Mouse (Mus musculus) hindbrain, embryonic 11.5 days (tissue): ENCODE results near the gene Hivep3. TPM values are rescaled to one million over a fixed set of nuclear protein-coding genes. Genes with fewer than 3 reads are reported as not detected.

Source experiments
- ATAC-seq: fragments of 200-750 bp; cut with Nextera tagmentation; 2 replicates; pipeline ENCODE4 v1.8.0; 2017; ENCODE audit warnings: mild to moderate bottlenecking, moderate TSS enrichment, moderate library complexity; ENCODE audit not compliant: low FRiP score
- DNase-seq: peaks from one replicate; pipeline ENCODE4 v3.0.0-alpha.2; 2015; ENCODE audit warnings: low spot score
- H3K27ac ChIP-seq: fragments of 300-500 bp; sonication (generic); 2 replicates; pipeline ENCODE4 v1.5.1; 2014; ENCODE audit warnings: mild to moderate bottlenecking, low read depth, low read length
- H3K27me3 ChIP-seq: fragments of 300-500 bp; sonication (generic); 2 replicates; pipeline ENCODE4 v1.6.1; 2014; ENCODE audit warnings: mild to moderate bottlenecking, low read length, moderate library complexity, mixed read lengths; ENCODE audit not compliant: control insufficient read depth, insufficient read depth
- H3K36me3 ChIP-seq: fragments of 300-500 bp; sonication (generic); 2 replicates; pipeline ENCODE4 v1.6.1; 2014; ENCODE audit warnings: mild to moderate bottlenecking, low read length, moderate library complexity, mixed read lengths; ENCODE audit not compliant: control insufficient read depth, insufficient read depth
- H3K4me1 ChIP-seq: fragments of 300-500 bp; sonication (generic); replicated peaks from 2 replicates; pipeline ENCODE4 v1.6.1; 2014; ENCODE audit warnings: low read length, mixed read lengths; ENCODE audit not compliant: control insufficient read depth, insufficient read depth
- H3K4me2 ChIP-seq: fragments of 300-500 bp; sonication (generic); replicated peaks from 2 replicates; pipeline ENCODE4 v1.6.1; 2014; ENCODE audit warnings: mild to moderate bottlenecking, low read depth, low read length
- H3K4me3 ChIP-seq: fragments of 300-500 bp; sonication (generic); 2 replicates; pipeline ENCODE4 v1.5.1; 2014; ENCODE audit warnings: low read depth, low read length
- H3K9ac ChIP-seq: fragments of 300-500 bp; sonication (generic); 2 replicates; pipeline ENCODE4 v1.6.1; 2014; ENCODE audit warnings: low read depth, low read length
- H3K9me3 ChIP-seq: fragments of 300-500 bp; sonication (generic); 2 replicates; pipeline ENCODE4 v1.6.1; 2016; ENCODE audit warnings: low read length; ENCODE audit not compliant: control insufficient read depth
- WGBS: fragments of 180-500 bp; shearing (Covaris S2); extraction: QIAGEN DNeasy Blood & Tissue Kit; methylation state at CpG from one replicate; pipeline ENCODE4 v1.1.7; 2014; 5-methylcytosine and 5-hydroxymethylcytosine counted together
- polyA plus RNA-seq: library from polyadenylated mRNA; unstranded; fragments of >200 nt; fragmentation: Nextera tagmentation; extraction: Ambion mirVana; gene quantifications from 2 replicates; pipeline ENCODE4 v1.2.1, GENCODE M21; 2014

The Hivep3 gene
- polyA plus RNA-seq, 1 experiment from 2014 or later, result 1.8 TPM

GRCm38 (mm10) chr4:119806556-119806955 lies 73.0 kb downstream of the Hivep3 start:
- H3K4me2 ChIP-seq, result no peak overlapping the region
- no peaks in the 10 kb centered on the region for H3K36me3 ChIP-seq
- no peak overlapping the region for H3K27ac ChIP-seq
- DNase-seq, result no peak
- H3K9ac ChIP-seq, result no peak overlapping the region
- no peaks in the 10 kb centered on the region for H3K4me1 ChIP-seq
- whole genome bisulfite sequencing, result 75% methylated on average over 2 of the region's 2 CpGs
- no peaks in the 10 kb centered on the region for H3K9me3 ChIP-seq
- ATAC-seq, result no peak
- H3K4me3 ChIP-seq, result no peak overlapping the region
- H3K27me3 ChIP-seq, result no peaks in the 10 kb centered on the region

GRCm38 (mm10) chr4:119807359-119807758 lies 73.8 kb downstream of the Hivep3 start:
- Histone ChIP-seq H3K9ac (no peak overlapping the region), H3K36me3 (no peaks in the 10 kb centered on the region), H3K4me1 (no peaks in the 10 kb centered on the region), H3K4me2 (no peak overlapping the region), H3K9me3 (no peaks in the 10 kb centered on the region), H3K4me3 (no peak overlapping the region), H3K27ac (no peak overlapping the region), H3K27me3 (no peaks in the 10 kb centered on the region)
- WGBS, result 71% methylated on average over 2 of the region's 2 CpGs
- DNase-seq (no peak), ATAC-seq (no peak)

GRCm38 (mm10) chr4:119809245-119809644 lies 75.7 kb downstream of the Hivep3 start:
- Histone ChIP-seq H3K4me3 (no peak overlapping the region), H3K4me2 (no peak overlapping the region)
- DNase-seq, result peak; percentile 77

GRCm38 (mm10) chr4:119812775-119813174 lies 79.2 kb downstream of the Hivep3 start:
- peaks cover 5% of the 10 kb centered on the region; the same call in 1 of the 2 replicates for H3K4me1 ChIP-seq
- H3K4me2 ChIP-seq, result no peak overlapping the region
- peak; percentile 53 for ATAC-seq

More at GRCm38 (mm10) chr4:119809245-119809644, 75.7 kb downstream of the Hivep3 start:
- 0 out of 2 replicates have a peak, but pooled peaks cover 5% of the 10 kb centered on the region for H3K27me3 ChIP-seq
- H3K4me1 ChIP-seq, result no peaks in the 10 kb centered on the region
- no peak overlapping the region for H3K9ac ChIP-seq
- H3K27ac ChIP-seq, result no peak overlapping the region
- peak; percentile 27; the same call in 1 of the 2 replicates for ATAC-seq
- no peaks in the 10 kb centered on the region for H3K36me3 ChIP-seq
- no peaks in the 10 kb centered on the region for H3K9me3 ChIP-seq
- WGBS, result 34% methylated on average over 5 of the region's 5 CpGs

GRCm38 (mm10) chr4:119813500-119814184 lies 80.1 kb downstream of the Hivep3 start:
- Histone ChIP-seq H3K9me3 (no peaks in the 10 kb centered on the region), H3K4me2 (no peak overlapping the region), H3K27me3 (peaks cover 12% of the 10 kb centered on the region; the same call in 1 of the 2 replicates), H3K36me3 (no peaks in the 10 kb centered on the region), H3K4me1 (peaks cover 5% of the 10 kb centered on the region; the same call in 1 of the 2 replicates), H3K9ac (no peak overlapping the region), H3K27ac (no peak overlapping the region), H3K4me3 (no peak overlapping the region; the same call in 1 of the 2 replicates)
- ATAC-seq (peak; percentile 46; the same call in 1 of the 2 replicates), DNase-seq (no peak)
- WGBS, result 20% methylated on average over 10 of the region's 12 CpGs

More at GRCm38 (mm10) chr4:119812775-119813174, 79.2 kb downstream of the Hivep3 start:
- no peaks in the 10 kb centered on the region for H3K9me3 ChIP-seq
- H3K27ac ChIP-seq, result no peak overlapping the region
- 18% methylated on average over 2 of the region's 2 CpGs for WGBS
- peaks cover 12% of the 10 kb centered on the region; the same call in 1 of the 2 replicates for H3K27me3 ChIP-seq
- no peak overlapping the region for H3K9ac ChIP-seq
- H3K4me3 ChIP-seq, result no peak overlapping the region
- DNase-seq, result peak; percentile 11
- no peaks in the 10 kb centered on the region for H3K36me3 ChIP-seq

GRCm38 (mm10) chr4:119814185-119815132 lies 80.9 kb downstream of the Hivep3 start:
- peak; percentile 53 for DNase-seq
- Histone ChIP-seq H3K9ac (peak overlapping the region; percentile 53), H3K4me1 (peaks cover 5% of the 10 kb centered on the region; the same call in 1 of the 2 replicates), H3K4me3 (peak overlapping the region; percentile 46), H3K36me3 (no peaks in the 10 kb centered on the region), H3K9me3 (no peaks in the 10 kb centered on the region), H3K4me2 (peak overlapping the region; percentile 92), H3K27me3 (peaks cover 12% of the 10 kb centered on the region; the same call in 1 of the 2 replicates), H3K27ac (no peak overlapping the region)
- ATAC-seq, result peak; percentile 55
- 2% methylated on average over 44 of the region's 47 CpGs for WGBS

- H3K27ac ChIP-seq, result no peak overlapping the region
- peaks cover 12% of the 10 kb centered on the region; the same call in 1 of the 2 replicates for H3K27me3 ChIP-seq
- peak overlapping the region; percentile 53 for H3K9ac ChIP-seq
- ATAC-seq (peak; percentile 36), DNase-seq (peak; percentile 14)
- H3K36me3 ChIP-seq, result no peaks in the 10 kb centered on the region
- peaks cover 5% of the 10 kb centered on the region; the same call in 1 of the 2 replicates for H3K4me1 ChIP-seq
- no peaks in the 10 kb centered on the region for H3K9me3 ChIP-seq
- peak overlapping the region; percentile 46 for H3K4me3 ChIP-seq
- H3K4me2 ChIP-seq, result peak overlapping the region; percentile 92
- WGBS, result 13% methylated on average over 7 of the region's 7 CpGs
These were observed 81.7 kb downstream of the Hivep3 start for GRCm38 (mm10) chr4:119815133-119815792.

- DNase-seq, result no peak
- no peaks in the 10 kb centered on the region for H3K9me3 ChIP-seq
- H3K4me3 ChIP-seq, result no peak overlapping the region
- H3K27ac ChIP-seq, result no peak overlapping the region
- H3K4me1 ChIP-seq, result peaks cover 5% of the 10 kb centered on the region; the same call in 1 of the 2 replicates
- peaks cover 12% of the 10 kb centered on the region; the same call in 1 of the 2 replicates for H3K27me3 ChIP-seq
- H3K4me2 ChIP-seq, result no peak overlapping the region
- no peak overlapping the region for H3K9ac ChIP-seq
- H3K36me3 ChIP-seq, result no peaks in the 10 kb centered on the region
- ATAC-seq, result no peak
These were observed 82.2 kb downstream of the Hivep3 start for GRCm38 (mm10) chr4:119815793-119816161.
